Mouse (Mus musculus) lung, adult 2 months (tissue): Measurements from ENCODE around the gene Acap3.

Experiments used
- CTCF ChIP-seq: fragments of 200-500 bp; IDR thresholded peaks from 2 replicates; pipeline ENCODE4 v1.5.1; 2011; ENCODE audit warnings: mild to moderate bottlenecking, low read length, control low read depth; ENCODE audit not compliant: insufficient read depth
- POLR2A ChIP-seq: fragments of 200-500 bp; IDR thresholded peaks from 2 replicates; pipeline ENCODE4 v1.6.1; 2011; ENCODE audit warnings: low read depth, mild to moderate bottlenecking, control low read depth, low read length, borderline replicate concordance; ENCODE audit errors: extremely low read depth

- TF ChIP-seq POLR2A (no peak), CTCF (no peak)
These were observed 40.4 kb downstream of the Acap3 start for GRCm38 (mm10) chr4:155932031-155932430.
